Mouse (Mus musculus): Measurements from ENCODE around the gene Zfp462. TPM values are rescaled to one million over a fixed set of nuclear protein-coding genes. Genes with fewer than 3 reads are reported as not detected.

The Zfp462 gene
- polyA plus RNA-seq, 1 experiment from 2014 or later: 14.5 TPM

GRCm38 (mm10) chr4:55084080-55084688, 139.3 kb downstream of the Zfp462 start:
- no peak for ATAC-seq (ENCODE audit: insufficient read depth, low FRiP score, low TSS enrichment)
- peaks cover 7% of the 10 kb centered on the region for H3K36me3 ChIP-seq (ENCODE audit: control insufficient read depth, insufficient read depth, low read length)

GRCm38 (mm10) chr4:55088153-55088552, 143.3 kb downstream of the Zfp462 start:
- H3K4me2 ChIP-seq (ENCODE audit: low read depth): no peak overlapping the region
- H3K9ac ChIP-seq (ENCODE audit: low read length): no peak overlapping the region
- 88% methylated on average over 3 of the region's 3 CpGs for WGBS
- H3K36me3 ChIP-seq (ENCODE audit: control insufficient read depth, insufficient read depth, low read length): 0 out of 2 replicates have a peak, but pooled peaks cover 2% of the 10 kb centered on the region
- no peaks in the 10 kb centered on the region for H3K27me3 ChIP-seq (ENCODE audit: control insufficient read depth, insufficient read depth, low read length)
- DNase-seq (ENCODE audit: low spot score) (no peak), ATAC-seq (ENCODE audit: insufficient read depth, low FRiP score, low TSS enrichment) (no peak)
- H3K4me3 ChIP-seq (ENCODE audit: low read depth, low read length): no peak overlapping the region
- H3K9me3 ChIP-seq (ENCODE audit: control insufficient read depth, low read length): no peaks in the 10 kb centered on the region
- H3K4me1 ChIP-seq (ENCODE audit: control insufficient read depth, insufficient read depth, low read length): no peaks in the 10 kb centered on the region
- no peak overlapping the region for H3K27ac ChIP-seq (ENCODE audit: low read depth, low read length)

More at GRCm38 (mm10) chr4:55084080-55084688, 139.3 kb downstream of the Zfp462 start:
- H3K27me3 ChIP-seq (ENCODE audit: control insufficient read depth, insufficient read depth, low read length): no peaks in the 10 kb centered on the region
- H3K9me3 ChIP-seq (ENCODE audit: control insufficient read depth, low read length): no peaks in the 10 kb centered on the region
- H3K4me1 ChIP-seq (ENCODE audit: control insufficient read depth, insufficient read depth, low read length): no peaks in the 10 kb centered on the region
- no peak overlapping the region for H3K9ac ChIP-seq (ENCODE audit: low read length)
- DNase-seq (ENCODE audit: low spot score): no peak
- WGBS: 91% methylated on average over 6 of the region's 6 CpGs
- H3K27ac ChIP-seq (ENCODE audit: low read depth, low read length): no peak overlapping the region
- H3K4me3 ChIP-seq (ENCODE audit: low read depth, low read length): no peak overlapping the region
- H3K4me2 ChIP-seq (ENCODE audit: low read depth): no peak overlapping the region

- H3K4me3 ChIP-seq (ENCODE audit: low read depth, low read length): no peak overlapping the region
- WGBS: 60% methylated on average over 6 of the region's 6 CpGs
- no peaks in the 10 kb centered on the region for H3K9me3 ChIP-seq (ENCODE audit: control insufficient read depth, low read length)
- no peak for DNase-seq (ENCODE audit: low spot score)
- no peaks in the 10 kb centered on the region for H3K4me1 ChIP-seq (ENCODE audit: control insufficient read depth, insufficient read depth, low read length)
- no peak overlapping the region for H3K4me2 ChIP-seq (ENCODE audit: low read depth)
- no peaks in the 10 kb centered on the region for H3K27me3 ChIP-seq (ENCODE audit: control insufficient read depth, insufficient read depth, low read length)
- H3K27ac ChIP-seq (ENCODE audit: low read depth, low read length): no peak overlapping the region
- H3K9ac ChIP-seq (ENCODE audit: low read length): no peak overlapping the region
- H3K36me3 ChIP-seq (ENCODE audit: control insufficient read depth, insufficient read depth, low read length): no peaks in the 10 kb centered on the region
- ATAC-seq (ENCODE audit: insufficient read depth, low FRiP score, low TSS enrichment): no peak
Measured at GRCm38 (mm10) chr4:55088922-55089321, 144.1 kb downstream of the Zfp462 start.

GRCm38 (mm10) chr4:55097157-55097556, 152.3 kb downstream of the Zfp462 start:
- H3K9me3 ChIP-seq (ENCODE audit: control insufficient read depth, low read length): no peaks in the 10 kb centered on the region
- 32% methylated on average over 2 of the region's 2 CpGs for WGBS
- H3K36me3 ChIP-seq (ENCODE audit: control insufficient read depth, insufficient read depth, low read length): no peaks in the 10 kb centered on the region
- no peak overlapping the region for H3K4me3 ChIP-seq (ENCODE audit: low read depth, low read length)
- no peak overlapping the region for H3K9ac ChIP-seq (ENCODE audit: low read length)
- DNase-seq (ENCODE audit: low spot score): no peak
- no peak overlapping the region for H3K4me2 ChIP-seq (ENCODE audit: low read depth)
- no peak overlapping the region for H3K27ac ChIP-seq (ENCODE audit: low read depth, low read length)
- no peak for ATAC-seq (ENCODE audit: insufficient read depth, low FRiP score, low TSS enrichment)
- no peaks in the 10 kb centered on the region for H3K4me1 ChIP-seq (ENCODE audit: control insufficient read depth, insufficient read depth, low read length)
- no peaks in the 10 kb centered on the region for H3K27me3 ChIP-seq (ENCODE audit: control insufficient read depth, insufficient read depth, low read length)

GRCm38 (mm10) chr4:55098366-55098765, 153.5 kb downstream of the Zfp462 start:
- Histone ChIP-seq H3K4me3 (ENCODE audit: low read depth, low read length) (no peak overlapping the region), H3K4me2 (ENCODE audit: low read depth) (no peak overlapping the region), H3K27ac (ENCODE audit: low read depth, low read length) (no peak overlapping the region), H3K9ac (ENCODE audit: low read length) (no peak overlapping the region), H3K27me3 (ENCODE audit: control insufficient read depth, insufficient read depth, low read length) (no peaks in the 10 kb centered on the region), H3K4me1 (ENCODE audit: control insufficient read depth, insufficient read depth, low read length) (no peaks in the 10 kb centered on the region), H3K36me3 (ENCODE audit: control insufficient read depth, insufficient read depth, low read length) (no peaks in the 10 kb centered on the region), H3K9me3 (ENCODE audit: control insufficient read depth, low read length) (no peaks in the 10 kb centered on the region)
- ATAC-seq (ENCODE audit: insufficient read depth, low FRiP score, low TSS enrichment) (no peak), DNase-seq (ENCODE audit: low spot score) (no peak)
- WGBS: 68% methylated on average over 6 of the region's 6 CpGs

- Histone ChIP-seq H3K9me3 (ENCODE audit: control insufficient read depth, low read length) (no peaks in the 10 kb centered on the region), H3K9ac (ENCODE audit: low read length) (no peak overlapping the region), H3K27me3 (ENCODE audit: control insufficient read depth, insufficient read depth, low read length) (no peaks in the 10 kb centered on the region), H3K27ac (ENCODE audit: low read depth, low read length) (no peak overlapping the region), H3K4me3 (ENCODE audit: low read depth, low read length) (no peak overlapping the region), H3K4me2 (ENCODE audit: low read depth) (no peak overlapping the region), H3K36me3 (ENCODE audit: control insufficient read depth, insufficient read depth, low read length) (no peaks in the 10 kb centered on the region), H3K4me1 (ENCODE audit: control insufficient read depth, insufficient read depth, low read length) (no peaks in the 10 kb centered on the region)
- 80% methylated on average over 2 of the region's 2 CpGs for WGBS
- no peak for ATAC-seq (ENCODE audit: insufficient read depth, low FRiP score, low TSS enrichment)
- no peak for DNase-seq (ENCODE audit: low spot score)
Measured at GRCm38 (mm10) chr4:55100851-55101250, 156.0 kb downstream of the Zfp462 start.

- Histone ChIP-seq H3K27ac (ENCODE audit: low read depth, low read length) (no peak overlapping the region), H3K9ac (ENCODE audit: low read length) (no peak overlapping the region), H3K27me3 (ENCODE audit: control insufficient read depth, insufficient read depth, low read length) (no peaks in the 10 kb centered on the region), H3K36me3 (ENCODE audit: control insufficient read depth, insufficient read depth, low read length) (no peaks in the 10 kb centered on the region), H3K4me1 (ENCODE audit: control insufficient read depth, insufficient read depth, low read length) (no peaks in the 10 kb centered on the region), H3K4me2 (ENCODE audit: low read depth) (no peak overlapping the region), H3K4me3 (ENCODE audit: low read depth, low read length) (no peak overlapping the region), H3K9me3 (ENCODE audit: control insufficient read depth, low read length) (no peaks in the 10 kb centered on the region)
- 94% methylated on average over 9 of the region's 9 CpGs for WGBS
- ATAC-seq (ENCODE audit: insufficient read depth, low FRiP score, low TSS enrichment): no peak
- DNase-seq (ENCODE audit: low spot score): no peak
Measured at GRCm38 (mm10) chr4:55101601-55102000, 156.8 kb downstream of the Zfp462 start.

- Histone ChIP-seq H3K4me3 (ENCODE audit: low read depth, low read length) (no peak overlapping the region), H3K4me1 (ENCODE audit: control insufficient read depth, insufficient read depth, low read length) (no peaks in the 10 kb centered on the region), H3K9me3 (ENCODE audit: control insufficient read depth, low read length) (no peaks in the 10 kb centered on the region), H3K27me3 (ENCODE audit: control insufficient read depth, insufficient read depth, low read length) (no peaks in the 10 kb centered on the region), H3K4me2 (ENCODE audit: low read depth) (no peak overlapping the region), H3K9ac (ENCODE audit: low read length) (no peak overlapping the region), H3K36me3 (ENCODE audit: control insufficient read depth, insufficient read depth, low read length) (no peaks in the 10 kb centered on the region), H3K27ac (ENCODE audit: low read depth, low read length) (no peak overlapping the region)
- DNase-seq (ENCODE audit: low spot score): no peak
- WGBS: 94% methylated on average over 3 of the region's 3 CpGs
- no peak for ATAC-seq (ENCODE audit: insufficient read depth, low FRiP score, low TSS enrichment)
Measured at GRCm38 (mm10) chr4:55102382-55102781, 157.5 kb downstream of the Zfp462 start.

- ATAC-seq (ENCODE audit: insufficient read depth, low FRiP score, low TSS enrichment): no peak
- H3K27me3 ChIP-seq (ENCODE audit: control insufficient read depth, insufficient read depth, low read length): no peaks in the 10 kb centered on the region
- H3K4me1 ChIP-seq (ENCODE audit: control insufficient read depth, insufficient read depth, low read length): no peaks in the 10 kb centered on the region
- WGBS: 84% methylated on average over 3 of the region's 3 CpGs
- H3K9ac ChIP-seq (ENCODE audit: low read length): no peak overlapping the region
- no peak overlapping the region for H3K27ac ChIP-seq (ENCODE audit: low read depth, low read length)
- no peaks in the 10 kb centered on the region for H3K36me3 ChIP-seq (ENCODE audit: control insufficient read depth, insufficient read depth, low read length)
- no peak overlapping the region for H3K4me2 ChIP-seq (ENCODE audit: low read depth)
- H3K9me3 ChIP-seq (ENCODE audit: control insufficient read depth, low read length): no peaks in the 10 kb centered on the region
- no peak overlapping the region for H3K4me3 ChIP-seq (ENCODE audit: low read depth, low read length)
- no peak for DNase-seq (ENCODE audit: low spot score)
Measured at GRCm38 (mm10) chr4:55103575-55103974, 158.7 kb downstream of the Zfp462 start.
